Mouse (Mus musculus) MEL (cell line): ENCODE measurements at regions not wholly inside any gene's neighbourhood (a gene's known extent, or its start where the extent isn't known, plus 50 kb on each side); places are given as distances from the start of the nearest gene placed in this dataset.

Source experiments
- DNase-seq: peaks from one replicate; pipeline ENCODE4 v3.0.0; 2011; ENCODE audit warnings: low read depth, low spot score
- H3K27ac ChIP-seq: 2 replicates; pipeline ENCODE4 v1.5.1; 2012; ENCODE audit warnings: low read depth, mild to moderate bottlenecking, control low read depth, low read length, moderate library complexity; ENCODE audit not compliant: control insufficient read depth
- H3K27me3 ChIP-seq, 2 experiments: fragments of 150-350 bp in 1 of 2; sonication (generic) in 1 of 2; 2 replicates each; pipeline ENCODE4 v1.6.1; 2012; ENCODE audit warnings: low read length in 2 of 2, mild to moderate bottlenecking in 2 of 2, improper control_type of control experiment in 1 of 2, moderate library complexity in 1 of 2; ENCODE audit not compliant: insufficient read depth in 2 of 2, control insufficient read depth in 1 of 2
- H3K36me3 ChIP-seq, 2 experiments: 2 replicates each; pipeline ENCODE4 v1.6.1; 2012 to 2014; ENCODE audit warnings: low read length in 2 of 2, improper control_type of control experiment in 1 of 2, inconsistent platforms in 1 of 2, mild to moderate bottlenecking in 1 of 2; ENCODE audit not compliant: insufficient read depth in 2 of 2, control insufficient read depth in 1 of 2
- H3K4me1 ChIP-seq, 2 experiments: fragments of 150-350 bp in 1 of 2; sonication (generic) in 1 of 2; 2 replicates each; pipeline ENCODE4 v1.6.1; 2012; ENCODE audit warnings: low read length in 2 of 2, improper control_type of control experiment in 1 of 2, mild to moderate bottlenecking in 1 of 2; ENCODE audit not compliant: insufficient read depth in 2 of 2, control insufficient read depth in 1 of 2
- H3K4me3 ChIP-seq, 2 experiments: fragments of 150-350 bp in 1 of 2; sonication (generic) in 1 of 2; 2 replicates each; pipeline ENCODE4 v1.5.1; 2012; ENCODE audit warnings: low read depth in 2 of 2, low read length in 2 of 2, mild to moderate bottlenecking in 2 of 2, moderate library complexity in 2 of 2, control low read depth in 1 of 2, improper control_type of control experiment in 1 of 2; ENCODE audit not compliant: control insufficient read depth in 1 of 2, insufficient read depth in 1 of 2
- H3K79me2 ChIP-seq: 2 replicates; pipeline ENCODE4 v1.6.1; 2012; ENCODE audit warnings: mild to moderate bottlenecking, low read length, moderate library complexity; ENCODE audit not compliant: control insufficient read depth, poor library complexity, insufficient read depth
- H3K9ac ChIP-seq: 2 replicates; pipeline ENCODE4 v1.6.1; 2012; ENCODE audit warnings: low read depth, mild to moderate bottlenecking, control low read depth, low read length, moderate library complexity; ENCODE audit not compliant: control insufficient read depth, poor library complexity, severe bottlenecking
- H3K9me3 ChIP-seq: fragments of 150-350 bp; sonication (generic); replicated peaks from 2 replicates; pipeline ENCODE4 v1.6.1; 2012; ENCODE audit warnings: mild to moderate bottlenecking, low read length, improper control_type of control experiment, moderate library complexity; ENCODE audit not compliant: insufficient read depth
- BHLHE40 ChIP-seq: IDR thresholded peaks from 2 replicates; pipeline ENCODE4 v1.6.1; 2012; ENCODE audit warnings: low read depth, mild to moderate bottlenecking, inconsistent platforms, low read length, improper control_type of control experiment, borderline replicate concordance
- CHD1 ChIP-seq: IDR thresholded peaks from 2 replicates; pipeline ENCODE4 v1.6.1; 2012; ENCODE audit warnings: low read depth, mild to moderate bottlenecking, inconsistent platforms, low read length, improper control_type of control experiment
- CHD2 ChIP-seq: IDR thresholded peaks from 2 replicates; pipeline ENCODE4 v1.6.1; 2011; ENCODE audit warnings: low read length, improper control_type of control experiment
- CTCF ChIP-seq, 3 experiments: IDR thresholded peaks in 2 of 3; conservative IDR thresholded peaks in 1 of 3; 2 replicates each; pipeline ENCODE4 v1.5.1; 2011 to 2012; ENCODE audit warnings: low read length in 3 of 3, low read depth in 2 of 3, mild to moderate bottlenecking in 2 of 3, improper control_type of control experiment in 1 of 3, inconsistent platforms in 1 of 3, mixed read lengths in 1 of 3, moderate library complexity in 1 of 3; ENCODE audit not compliant: control insufficient read depth in 1 of 3, insufficient read depth in 1 of 3, poor library complexity in 1 of 3, severe bottlenecking in 1 of 3
- E2F4 ChIP-seq: IDR thresholded peaks from 2 replicates; pipeline ENCODE4 v1.6.1; 2011; ENCODE audit warnings: low read depth, low read length, improper control_type of control experiment, borderline replicate concordance
- ELF1 ChIP-seq: IDR thresholded peaks from 2 replicates; pipeline ENCODE4 v1.6.1; 2014; ENCODE audit warnings: low read depth, mild to moderate bottlenecking, inconsistent platforms, low read length, improper control_type of control experiment, moderate library complexity
- EP300 ChIP-seq, 2 experiments: IDR thresholded peaks; 2 replicates each; pipeline ENCODE4 v1.6.1; 2011; ENCODE audit warnings: improper control_type of control experiment in 2 of 2, low read length in 2 of 2, low read depth in 1 of 2, mild to moderate bottlenecking in 1 of 2
- ETS1 ChIP-seq: IDR thresholded peaks from 2 replicates; pipeline ENCODE4 v1.6.1; 2012; ENCODE audit warnings: low read depth, mild to moderate bottlenecking, inconsistent platforms, low read length, improper control_type of control experiment, moderate library complexity
- GABPA ChIP-seq: IDR thresholded peaks from 2 replicates; pipeline ENCODE4 v1.6.1; 2012; ENCODE audit warnings: low read depth, mild to moderate bottlenecking, inconsistent platforms, low read length, improper control_type of control experiment, moderate library complexity
- GATA1 ChIP-seq: IDR thresholded peaks from 2 replicates; pipeline ENCODE4 v1.6.1; 2011; ENCODE audit warnings: low read depth, low read length, improper control_type of control experiment
- HCFC1 ChIP-seq: IDR thresholded peaks from 2 replicates; pipeline ENCODE4 v1.6.1; 2012; ENCODE audit warnings: low read depth, mild to moderate bottlenecking, inconsistent platforms, low read length, improper control_type of control experiment, moderate library complexity
- JUND ChIP-seq: IDR thresholded peaks from 2 replicates; pipeline ENCODE4 v1.6.1; 2011; ENCODE audit warnings: low read depth, mild to moderate bottlenecking, improper control_type of control experiment, low read length
- MAFK ChIP-seq: IDR thresholded peaks from 2 replicates; pipeline ENCODE4 v1.6.1; 2011; ENCODE audit warnings: low read depth, mild to moderate bottlenecking, low read length, improper control_type of control experiment, borderline replicate concordance
- MAX ChIP-seq: IDR thresholded peaks from 2 replicates; pipeline ENCODE4 v1.6.1; 2011; ENCODE audit warnings: low read length, improper control_type of control experiment
- MAZ ChIP-seq: IDR thresholded peaks from 2 replicates; pipeline ENCODE4 v1.6.1; 2012; ENCODE audit warnings: low read depth, mild to moderate bottlenecking, inconsistent platforms, low read length, improper control_type of control experiment
- MEF2A ChIP-seq: IDR thresholded peaks from 2 replicates; pipeline ENCODE4 v1.6.1; 2014; ENCODE audit warnings: low read depth, mild to moderate bottlenecking, inconsistent platforms, low read length, improper control_type of control experiment; ENCODE audit not compliant: poor library complexity, insufficient replicate concordance, severe bottlenecking; ENCODE audit errors: extremely low read depth
- MXI1 ChIP-seq: IDR thresholded peaks from 2 replicates; pipeline ENCODE4 v1.6.1; 2011; ENCODE audit warnings: mild to moderate bottlenecking, low read depth, low read length, improper control_type of control experiment
- MYB ChIP-seq: IDR thresholded peaks from 2 replicates; pipeline ENCODE4 v1.6.1; 2011; ENCODE audit warnings: mild to moderate bottlenecking, low read depth, low read length, improper control_type of control experiment
- MYC ChIP-seq: IDR thresholded peaks from 2 replicates; pipeline ENCODE4 v1.6.1; 2011; ENCODE audit warnings: low read depth, mild to moderate bottlenecking, low read length, improper control_type of control experiment, moderate library complexity
- NELFE ChIP-seq: IDR thresholded peaks from 2 replicates; pipeline ENCODE4 v1.6.1; 2011; ENCODE audit warnings: low read depth, low read length, improper control_type of control experiment
- NRF1 ChIP-seq: IDR thresholded peaks from 2 replicates; pipeline ENCODE4 v1.6.1; 2014; ENCODE audit warnings: low read depth, mild to moderate bottlenecking, inconsistent platforms, low read length, improper control_type of control experiment, moderate library complexity; ENCODE audit not compliant: poor library complexity, insufficient read depth, severe bottlenecking
- POLR2A ChIP-seq, 2 experiments: IDR thresholded peaks; 2 replicates each; pipeline ENCODE4 v1.6.1; 2011 to 2012; ENCODE audit warnings: low read length in 2 of 2, mild to moderate bottlenecking in 2 of 2, control low read depth in 1 of 2, improper control_type of control experiment in 1 of 2, low read depth in 1 of 2, moderate library complexity in 1 of 2; ENCODE audit not compliant: control insufficient read depth in 1 of 2, insufficient read depth in 1 of 2, poor library complexity in 1 of 2
- POLR2AphosphoS2 ChIP-seq: IDR thresholded peaks from 2 replicates; pipeline ENCODE4 v1.6.1; 2011; ENCODE audit warnings: low read length, improper control_type of control experiment
- RCOR1 ChIP-seq: IDR thresholded peaks from 2 replicates; pipeline ENCODE4 v1.6.1; 2012; ENCODE audit warnings: low read depth, mild to moderate bottlenecking, inconsistent platforms, low read length, improper control_type of control experiment
- SIN3A ChIP-seq: IDR thresholded peaks from 2 replicates; pipeline ENCODE4 v1.6.1; 2012; ENCODE audit warnings: low read length, improper control_type of control experiment, inconsistent platforms
- SMC3 ChIP-seq: IDR thresholded peaks from 2 replicates; pipeline ENCODE4 v1.6.1; 2011; ENCODE audit warnings: low read depth, low read length, improper control_type of control experiment
- TAL1 ChIP-seq: IDR thresholded peaks from 2 replicates; pipeline ENCODE4 v1.6.1; 2012; ENCODE audit warnings: mild to moderate bottlenecking, inconsistent platforms, low read length, moderate library complexity, mixed read lengths
- TBP ChIP-seq: IDR thresholded peaks from 2 replicates; pipeline ENCODE4 v1.8.0; 2011; ENCODE audit warnings: low read depth, low read length, improper control_type of control experiment
- TCF12 ChIP-seq: IDR thresholded peaks from 2 replicates; pipeline ENCODE4 v1.6.1; 2014; ENCODE audit warnings: low read depth, mild to moderate bottlenecking, inconsistent platforms, low read length, improper control_type of control experiment, moderate library complexity
- UBTF ChIP-seq: IDR thresholded peaks from 2 replicates; pipeline ENCODE4 v1.6.1; 2012; ENCODE audit warnings: low read depth, mild to moderate bottlenecking, inconsistent platforms, low read length, improper control_type of control experiment, moderate library complexity, borderline replicate concordance; ENCODE audit not compliant: insufficient read depth
- USF1 ChIP-seq: IDR thresholded peaks from 2 replicates; pipeline ENCODE4 v1.6.1; 2014; ENCODE audit warnings: low read depth, mild to moderate bottlenecking, inconsistent platforms, low read length, improper control_type of control experiment, moderate library complexity
- USF2 ChIP-seq, 2 experiments: IDR thresholded peaks; 2 replicates each; pipeline ENCODE4 v1.6.1; 2011 to 2012; ENCODE audit warnings: improper control_type of control experiment in 2 of 2, low read length in 2 of 2, borderline replicate concordance in 1 of 2, inconsistent platforms in 1 of 2, low read depth in 1 of 2, mild to moderate bottlenecking in 1 of 2; ENCODE audit not compliant: insufficient read depth in 1 of 2
- ZC3H11A ChIP-seq: IDR thresholded peaks from 2 replicates; pipeline ENCODE4 v1.6.1; 2012; ENCODE audit warnings: low read depth, mild to moderate bottlenecking, inconsistent platforms, low read length, improper control_type of control experiment
- ZMIZ1 ChIP-seq: IDR thresholded peaks from 2 replicates; pipeline ENCODE4 v1.6.1; 2012; ENCODE audit warnings: low read depth, mild to moderate bottlenecking, inconsistent platforms, low read length, improper control_type of control experiment, moderate library complexity
- ZNF384 ChIP-seq: IDR thresholded peaks from 2 replicates; pipeline ENCODE4 v1.6.1; 2012; ENCODE audit warnings: low read depth, mild to moderate bottlenecking, inconsistent platforms, low read length, improper control_type of control experiment

GRCm38 (mm10) chr11:12726492-12726891 is 261.7 kb upstream of the Cobl start (continued):
- TF ChIP-seq NRF1 (no peak), NELFE (no peak), TBP (peak; percentile 88), USF1 (no peak), ELF1 (no peak), MXI1 (no peak), HCFC1 (peak; percentile 58), CHD1 (no peak), ETS1 (peak; percentile 95), MAFK (no peak)
- TF ChIP-seq, all 39 proteins: peak for 14

GRCm38 (mm10) chr11:12722320-12722719 is 257.6 kb upstream of the Cobl start:
- Histone ChIP-seq H3K9me3 (no peaks in the 10 kb centered on the region), H3K4me1 (peaks cover 39 to 44% of the 10 kb centered on the region in 2 experiments), H3K79me2 (no peaks in the 10 kb centered on the region), H3K27ac (peak overlapping the region; percentile 97), H3K27me3 (no peaks in the 10 kb centered on the region), H3K9ac (peak overlapping the region; percentile 39), H3K4me3 (no peak overlapping the region), H3K36me3 (peaks cover 0 to 64% of the 10 kb centered on the region in 2 experiments; a peak in 2 of 4 replicates)
- DNase-seq, result peak; percentile 78
- TF ChIP-seq EP300 (IDR thresholded peaks at IDR 0.05; ENCODE audit: low read depth in 1 of 2, low read length in 2 of 2) (peak; percentile 98), ZC3H11A (no peak), NELFE (no peak), JUND (peak; percentile 71; the same call in 1 of the 2 replicates), UBTF (no peak), USF2 (IDR thresholded peaks at IDR 0.05; ENCODE audit: borderline replicate concordance in 1 of 2, insufficient read depth in 1 of 2, low read depth in 1 of 2, low read length in 2 of 2) (no peak), MAZ (no peak), CTCF (IDR thresholded peaks at IDR 0.05 in 2 of 3, conservative IDR thresholded peaks at IDR 0.05 in 1 of 3; ENCODE audit: control insufficient read depth in 1 of 3, insufficient read depth in 1 of 3, low read depth in 2 of 3, low read length in 3 of 3, poor library complexity in 1 of 3, severe bottlenecking in 1 of 3) (no peak), GATA1 (peak; percentile 95), MEF2A (no peak), MYC (peak; percentile 75), SIN3A (peak; percentile 87), TCF12 (peak; percentile 94), CHD2 (no peak), POLR2AphosphoS2 (no peak), ZMIZ1 (no peak), NRF1 (no peak), TAL1 (peak; percentile 29; the same call in 1 of the 2 replicates), POLR2A (IDR thresholded peaks at IDR 0.05; ENCODE audit: control insufficient read depth in 1 of 2, insufficient read depth in 1 of 2, low read depth in 1 of 2, low read length in 2 of 2, poor library complexity in 1 of 2) (no peak), BHLHE40 (no peak), E2F4 (no peak), MAFK (no peak), ETS1 (peak; percentile 91), TBP (0 out of 2 replicates have a peak, but pooled peaks have one; percentile 19), RCOR1 (peak; percentile 78), MYB (0 out of 2 replicates have a peak, but pooled peaks have one; percentile 33), MAX (no peak), CHD1 (no peak), ZNF384 (peak; percentile 63), GABPA (no peak), HCFC1 (0 out of 2 replicates have a peak, but pooled peaks have one; percentile 11), SMC3 (no peak)
